Mouse (Mus musculus): ENCODE data around the gene Myh9.
A peak's percentile ranks its signal among the peaks of the same experiment; 100 is the strongest.

Gene Myh9

GRCm38 (mm10) chr15:77784039-77784824, 57.7 kb downstream of the Myh9 start:
- DNase-seq = no peak

- DNase-seq = no peak
Observed at GRCm38 (mm10) chr15:77782449-77783014, 59.4 kb downstream of the Myh9 start.

- DNase-seq = peak; percentile 89
Observed at GRCm38 (mm10) chr15:77775186-77775963, 66.6 kb downstream of the Myh9 start.

GRCm38 (mm10) chr15:77774303-77774702, 67.7 kb downstream of the Myh9 start:
- no peak for DNase-seq

GRCm38 (mm10) chr15:77773099-77773915, 68.7 kb downstream of the Myh9 start:
- no peak for DNase-seq

- DNase-seq = no peak
Observed at GRCm38 (mm10) chr15:77770942-77771341, 71.0 kb downstream of the Myh9 start.

GRCm38 (mm10) chr15:77770341-77770740, 71.6 kb downstream of the Myh9 start:
- no peak for DNase-seq

- no peak for DNase-seq
Observed at GRCm38 (mm10) chr15:77766981-77767380, 75.0 kb downstream of the Myh9 start.

- DNase-seq = no peak
Observed at GRCm38 (mm10) chr15:77765484-77766093, 76.4 kb downstream of the Myh9 start.

- no peak for DNase-seq
Observed at GRCm38 (mm10) chr15:77764391-77765006, 77.5 kb downstream of the Myh9 start.

GRCm38 (mm10) chr15:77763702-77764101, 78.3 kb downstream of the Myh9 start:
- no peak for DNase-seq

GRCm38 (mm10) chr15:77763050-77763449, 78.9 kb downstream of the Myh9 start:
- no peak for DNase-seq

GRCm38 (mm10) chr15:77761561-77762380, 80.2 kb downstream of the Myh9 start:
- DNase-seq = peak in 1 of 2 experiments; percentile 57

- no peak for DNase-seq
Observed at GRCm38 (mm10) chr15:77761083-77761482, 80.9 kb downstream of the Myh9 start.

- no peak for DNase-seq
Observed at GRCm38 (mm10) chr15:77760037-77760436, 81.9 kb downstream of the Myh9 start.

- DNase-seq = no peak
Observed at GRCm38 (mm10) chr15:77757586-77758226, 84.3 kb downstream of the Myh9 start.

GRCm38 (mm10) chr15:77756848-77757247, 85.1 kb downstream of the Myh9 start, which contains the start of gene Apol8:
TSS of gene Apol8 (minus strand) at chr15:77757003.
- DNase-seq = peak; percentile 54 to 57

GRCm38 (mm10) chr15:77756081-77756480, 85.9 kb downstream of the Myh9 start:
- DNase-seq = no peak

GRCm38 (mm10) chr15:77755132-77755531, 86.8 kb downstream of the Myh9 start:
- DNase-seq = no peak

- DNase-seq = no peak
Observed at GRCm38 (mm10) chr15:77752443-77752842, 89.5 kb downstream of the Myh9 start.
